In the genomic region with DNA sequence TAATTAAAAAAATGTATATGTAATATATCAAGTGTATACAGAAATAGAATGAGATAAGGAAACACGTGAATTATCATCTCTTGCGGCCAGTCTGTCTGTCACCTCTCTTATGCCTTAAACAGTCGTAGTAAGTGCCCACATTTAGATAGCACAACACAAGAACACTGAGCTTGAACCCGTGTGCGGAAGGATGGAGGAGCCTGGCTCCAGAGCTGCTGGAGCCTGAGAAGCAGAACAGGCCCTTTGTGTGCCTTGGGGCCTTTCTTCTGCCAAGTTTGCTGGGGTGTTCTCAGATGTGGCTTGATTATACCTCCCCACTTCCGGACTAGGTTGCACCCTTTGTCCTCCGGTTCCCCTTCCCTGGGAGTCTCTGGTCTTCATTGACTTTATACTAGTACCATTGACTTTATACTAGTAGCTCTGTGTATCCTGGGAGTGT, we compare ENCODE assay signal across 9 mouse cellular contexts. TPM values are rescaled to one million over a fixed set of nuclear protein-coding genes. Genes with fewer than 3 reads are reported as not detected.
A peak's percentile ranks its signal among the peaks of the same experiment; 100 is the strongest.
DNase-seq lines count a peak whose midpoint lies in the region; ATAC-seq and TF ChIP-seq lines count a peak whose summit lies in the region.
"Had no signal": no experiment of that assay in that cellular context is flagged by ENCODE, and none has a peak within 500 bp of the region (broad histone marks: within the 10 kb centered on the region; RNA-seq: fewer than 3 reads in every experiment).

No protein-coding gene starts in this region.

- DNase-seq in embryo, embryonic 10.5 days (ENCODE audit: low spot score), result peak; percentile 43
- no peak for DNase-seq in embryo, embryonic 11 days
- DNase-seq in T-cell, adult 2 months (ENCODE audit: low spot score), result peak; percentile 83
- no peak for DNase-seq in hindbrain, postnatal 0 days (ENCODE audit: low spot score)
- DNase-seq in right cerebral cortex, adult 2 months (ENCODE audit: low spot score in 2 of 2), result no peak

- H3K4me1 ChIP-seq in forebrain, embryonic 15.5 days, result peaks cover 36% of the 10 kb centered on the region
- peaks cover 13% of the 10 kb centered on the region for H3K4me1 ChIP-seq in hindbrain, postnatal 0 days (ENCODE audit: insufficient read depth, low read length)
- peaks cover 32% of the 10 kb centered on the region for H3K4me1 ChIP-seq in lung, embryonic 15.5 days
- H3K4me1 ChIP-seq in olfactory bulb, adult 2 months (ENCODE audit: control insufficient read depth, insufficient read depth, low read length), result peaks cover 6% of the 10 kb centered on the region

- TF ChIP-seq POLR2A in olfactory bulb, adult 2 months (IDR thresholded peaks at IDR 0.05; ENCODE audit: insufficient read depth, low read depth, low read length), result no peak

- WGBS in forebrain, embryonic 15.5 days, result 47% methylated on average over 7 of the region's 7 CpGs
- 47% methylated on average over 7 of the region's 7 CpGs for WGBS in hindbrain, postnatal 0 days
- WGBS in lung, embryonic 15.5 days, result 23% methylated on average over 7 of the region's 7 CpGs
- WGBS in olfactory bulb, adult 2 months, result 46% methylated on average over 7 of the region's 7 CpGs

- no peak overlapping the region for H3K4me3 ChIP-seq in forebrain, embryonic 15.5 days
- no peak overlapping the region for H3K4me3 ChIP-seq in hindbrain, postnatal 0 days (ENCODE audit: low read length)
- H3K4me3 ChIP-seq in lung, embryonic 15.5 days, result no peak overlapping the region
- H3K4me3 ChIP-seq in olfactory bulb, adult 2 months (ENCODE audit: insufficient read depth, low read depth, low read length), result no peak overlapping the region

- no peaks in the 10 kb centered on the region for H3K9me3 ChIP-seq in forebrain, embryonic 15.5 days
- H3K9me3 ChIP-seq in hindbrain, postnatal 0 days (ENCODE audit: low read length), result no peaks in the 10 kb centered on the region
- no peaks in the 10 kb centered on the region for H3K9me3 ChIP-seq in lung, embryonic 15.5 days

- TF ChIP-seq CTCF in hindbrain, postnatal 0 days (IDR thresholded peaks at IDR 0.05; ENCODE audit: low read depth), result no peak
- TF ChIP-seq CTCF in olfactory bulb, adult 2 months (IDR thresholded peaks at IDR 0.05; ENCODE audit: insufficient read depth, low read depth, low read length), result no peak

- no peaks in the 10 kb centered on the region for H3K27me3 ChIP-seq in forebrain, embryonic 15.5 days
- H3K27me3 ChIP-seq in hindbrain, postnatal 0 days (ENCODE audit: insufficient read depth, low read length), result no peaks in the 10 kb centered on the region
- H3K27me3 ChIP-seq in lung, embryonic 15.5 days, result no peaks in the 10 kb centered on the region
- H3K27me3 ChIP-seq: Patski had no signal

- H3K27ac ChIP-seq in forebrain, embryonic 15.5 days (replicated peaks), result peak overlapping the region; percentile 90
- H3K27ac ChIP-seq in hindbrain, postnatal 0 days, result peak overlapping the region; percentile 90
- peak overlapping the region; percentile 83 for H3K27ac ChIP-seq in lung, embryonic 15.5 days
- peak overlapping the region; percentile 75 for H3K27ac ChIP-seq in olfactory bulb, adult 2 months (ENCODE audit: insufficient read depth, low read depth, low read length)

- no peak overlapping the region for H3K4me2 ChIP-seq in forebrain, embryonic 15.5 days (replicated peaks)
- H3K4me2 ChIP-seq in hindbrain, postnatal 0 days (ENCODE audit: low read depth, low read length), result no peak overlapping the region
- H3K4me2 ChIP-seq in lung, embryonic 15.5 days, result peak overlapping the region; percentile 17

- no peaks in the 10 kb centered on the region for H3K36me3 ChIP-seq in forebrain, embryonic 15.5 days
- H3K36me3 ChIP-seq in hindbrain, postnatal 0 days (ENCODE audit: insufficient read depth, low read length), result no peaks in the 10 kb centered on the region; the same call in 1 of the 2 replicates
- no peaks in the 10 kb centered on the region for H3K36me3 ChIP-seq in lung, embryonic 15.5 days

- no peak for ATAC-seq in forebrain, embryonic 15.5 days (replicated peaks)
- ATAC-seq in hindbrain, postnatal 0 days, result no peak
- peak; percentile 36; the same call in 1 of the 2 replicates for ATAC-seq in lung, embryonic 15.5 days (ENCODE audit: borderline replicate concordance, extremely low read depth, low FRiP score, low TSS enrichment)

- no peak overlapping the region for H3K9ac ChIP-seq in forebrain, embryonic 15.5 days (replicated peaks)
- no peak overlapping the region for H3K9ac ChIP-seq in hindbrain, postnatal 0 days (replicated peaks; ENCODE audit: low read length)
- no peak overlapping the region for H3K9ac ChIP-seq in lung, embryonic 15.5 days

RNA-seq across cellular contexts. Expression of a gene that starts 25.8 kb away (rescaled TPM):
- 45.6 and 46.9 TPM in 2 replicates for polyA plus RNA-seq in forebrain, embryonic 15.5 days (2015; fragmentation: Nextera tagmentation; extraction: Ambion mirVana)
- total RNA-seq in hindbrain, postnatal 0 days (2014; rRNA removed), result 39.4 and 42.8 TPM in 2 replicates
- 22.9 and 25.6 TPM in 2 replicates for polyA plus RNA-seq in hindbrain, postnatal 0 days (2015; fragmentation: Nextera tagmentation; extraction: Ambion mirVana)
- polyA plus RNA-seq in lung, embryonic 15.5 days (2015; fragmentation: Nextera tagmentation; extraction: Ambion mirVana), result 36.8 and 44.9 TPM in 2 replicates
- polyA plus RNA-seq in olfactory bulb, adult 2 months (2012; ENCODE audit: insufficient read depth, insufficient read length, low replicate concordance, missing spikeins), result 143 TPM in 1 of 2 replicates, not detected in the other

Comparison
In these comparisons a context has a peak if more than half of its experiments do, and no peak if none do; other contexts are left out.
1. DNase-seq: peak in embryo, embryonic 10.5 days (single experiment) and T-cell, adult 2 months (single experiment); none in embryo, embryonic 11 days (single experiment), hindbrain, postnatal 0 days (single experiment) and right cerebral cortex, adult 2 months (0 of 2).
2. Peak in every context shown above with its lines, with median percentiles within 50 percentile points of each other: H3K27ac ChIP-seq.